Mouse (Mus musculus) ZHBTc4 (cell line): ENCODE measurements around the gene Mfn2.

Experiments
- DNase-seq: peaks from one replicate; pipeline ENCODE4 v3.0.0-alpha.2; 2011; ENCODE audit warnings: low read depth, low spot score

Gene Mfn2

GRCm38 (mm10) chr4:147904313-147905089, at the start of gene Mfn2:
Gene Mfn2 (minus strand): TSS chr4:147904704.
- DNase-seq, result peak; percentile 92

GRCm38 (mm10) chr4:147953590-147953989, 49.1 kb upstream of the Mfn2 start:
- peak; percentile 82 for DNase-seq

GRCm38 (mm10) chr4:147947511-147947910, 43.0 kb upstream of the Mfn2 start:
- no peak for DNase-seq

GRCm38 (mm10) chr4:147943005-147943404, 38.5 kb upstream of the Mfn2 start:
- peak; percentile 71 for DNase-seq

GRCm38 (mm10) chr4:147941045-147942020, 36.8 kb upstream of the Mfn2 start:
- DNase-seq, result peak; percentile 42

GRCm38 (mm10) chr4:147940576-147941044, 36.1 kb upstream of the Mfn2 start, which contains the start of gene 2510039O18Rik:
Gene 2510039O18Rik (plus strand): TSS chr4:147940895.
- peak; percentile 93 for DNase-seq

- DNase-seq, result no peak
These were observed 35.6 kb upstream of the Mfn2 start for GRCm38 (mm10) chr4:147940111-147940510.

GRCm38 (mm10) chr4:147938148-147939096, 33.9 kb upstream of the Mfn2 start:
- DNase-seq, result no peak

GRCm38 (mm10) chr4:147937486-147937885, 33.0 kb upstream of the Mfn2 start:
- peak; percentile 81 for DNase-seq

- no peak for DNase-seq
These were observed 32.5 kb upstream of the Mfn2 start for GRCm38 (mm10) chr4:147937021-147937420.

- peak; percentile 78 for DNase-seq
These were observed 31.9 kb upstream of the Mfn2 start, which contains the start of gene Plod1 for GRCm38 (mm10) chr4:147936331-147936954. Gene Plod1 (minus strand): TSS chr4:147936767.

GRCm38 (mm10) chr4:147935904-147936303, 31.4 kb upstream of the Mfn2 start:
- DNase-seq, result peak; percentile 43

- no peak for DNase-seq
These were observed 30.1 kb upstream of the Mfn2 start for GRCm38 (mm10) chr4:147934611-147935010.

GRCm38 (mm10) chr4:147934134-147934533, 29.6 kb upstream of the Mfn2 start:
- DNase-seq, result no peak

- no peak for DNase-seq
These were observed 26.4 kb upstream of the Mfn2 start for GRCm38 (mm10) chr4:147930946-147931345.

- no peak for DNase-seq
These were observed 24.0 kb upstream of the Mfn2 start for GRCm38 (mm10) chr4:147928540-147928939.

- no peak for DNase-seq
These were observed 23.6 kb upstream of the Mfn2 start for GRCm38 (mm10) chr4:147928136-147928535.

GRCm38 (mm10) chr4:147927705-147928104, 23.2 kb upstream of the Mfn2 start:
- DNase-seq, result no peak

- DNase-seq, result no peak
These were observed 17.8 kb upstream of the Mfn2 start for GRCm38 (mm10) chr4:147922341-147922740.

- DNase-seq, result no peak
These were observed 16.5 kb upstream of the Mfn2 start for GRCm38 (mm10) chr4:147920973-147921372.
